Mouse (Mus musculus) yolk sac, embryonic 10.5 days (tissue): ENCODE data around the gene Dnajc4.

ENCODE experiments used
- DNase-seq: peaks from one replicate; pipeline ENCODE4 v3.0.0-alpha.2; 2017; ENCODE audit warnings: low spot score

The Dnajc4 gene

GRCm38 (mm10) chr19:6992011-6992858 lies at the start of gene Dnajc4:
TSS of gene Dnajc4 (minus strand) at chr19:6992572.
- DNase-seq: peak; percentile 97

- no peak for DNase-seq
Observed at GRCm38 (mm10) chr19:7041171-7041570, 48.8 kb upstream of the Dnajc4 start.

- no peak for DNase-seq
Observed at GRCm38 (mm10) chr19:7040637-7041130, 48.3 kb upstream of the Dnajc4 start.

GRCm38 (mm10) chr19:7039841-7040636 lies 47.7 kb upstream of the Dnajc4 start, which contains the start of gene Stip1:
TSS of gene Stip1 (minus strand) at chr19:7039967.
- DNase-seq: peak; percentile 100

- DNase-seq: peak; percentile 50
Observed at GRCm38 (mm10) chr19:7039088-7039720, 46.8 kb upstream of the Dnajc4 start.

GRCm38 (mm10) chr19:7034006-7034405 lies 41.6 kb upstream of the Dnajc4 start:
- no peak for DNase-seq

GRCm38 (mm10) chr19:7029531-7029930 lies 37.2 kb upstream of the Dnajc4 start:
- DNase-seq: no peak

GRCm38 (mm10) chr19:7020224-7020641 lies 27.9 kb upstream of the Dnajc4 start:
- DNase-seq: no peak

- no peak for DNase-seq
Observed at GRCm38 (mm10) chr19:7019191-7019590, 26.8 kb upstream of the Dnajc4 start, which contains the start of gene Fermt3. TSS of gene Fermt3 (minus strand) at chr19:7019469.

- DNase-seq: no peak
Observed at GRCm38 (mm10) chr19:7018546-7018945, 26.2 kb upstream of the Dnajc4 start.

GRCm38 (mm10) chr19:7017541-7018457 lies 25.4 kb upstream of the Dnajc4 start:
- DNase-seq: no peak

GRCm38 (mm10) chr19:7014481-7015135 lies 22.2 kb upstream of the Dnajc4 start:
- no peak for DNase-seq

- DNase-seq: no peak
Observed at GRCm38 (mm10) chr19:7013984-7014383, 21.6 kb upstream of the Dnajc4 start.

- peak; percentile 73 for DNase-seq
Observed at GRCm38 (mm10) chr19:7012426-7012825, 20.1 kb upstream of the Dnajc4 start.

- DNase-seq: no peak
Observed at GRCm38 (mm10) chr19:7006892-7007593, 14.7 kb upstream of the Dnajc4 start.

- DNase-seq: no peak
Observed at GRCm38 (mm10) chr19:6999360-7000063, 7.1 kb upstream of the Dnajc4 start.

GRCm38 (mm10) chr19:6997721-6998290 lies 5.4 kb upstream of the Dnajc4 start:
- no peak for DNase-seq

- DNase-seq: peak; percentile 89
Observed at GRCm38 (mm10) chr19:6996006-6996405, 3.6 kb upstream of the Dnajc4 start, which contains the start of the genes Nudt22 and Trpt1. TSS of gene Nudt22 (minus strand) at chr19:6996117. TSS of gene Trpt1 (plus strand) at chr19:6996131.
